In the genomic region with DNA sequence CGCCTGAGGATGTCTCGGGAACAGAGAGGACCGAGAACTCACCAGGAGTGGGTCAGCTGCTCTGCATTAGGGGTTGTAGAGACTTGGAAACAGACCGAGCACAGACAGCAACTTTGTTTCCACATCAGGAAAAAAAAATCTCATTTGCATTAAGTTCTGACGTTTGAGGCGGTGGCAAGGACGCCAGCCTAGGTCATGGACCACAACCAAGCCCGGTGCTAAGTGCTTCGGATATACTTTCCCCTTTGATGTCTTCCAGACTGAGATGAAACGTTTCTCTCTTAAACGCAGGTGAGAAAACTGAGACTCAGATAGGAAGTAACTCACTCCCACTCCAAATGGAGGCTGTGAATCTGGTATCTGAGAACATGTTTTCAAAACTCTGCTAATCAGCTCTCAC, we compare ENCODE assay signal across 14 mouse cellular contexts.
DNase-seq lines count a peak whose midpoint lies in the region; ATAC-seq and TF ChIP-seq lines count a peak whose summit lies in the region.
"Had no signal": no experiment of that assay in that cellular context is flagged by ENCODE, and none has a peak within 500 bp of the region (broad histone marks: within the 10 kb centered on the region; RNA-seq: fewer than 3 reads in every experiment).

No protein-coding gene starts in this region.

- no peaks in the 10 kb centered on the region for H3K36me3 ChIP-seq in heart, adult 2 months (ENCODE audit: control insufficient read depth, insufficient read depth, low read length)
- no peaks in the 10 kb centered on the region for H3K36me3 ChIP-seq in midbrain, embryonic 10.5 days
- no peaks in the 10 kb centered on the region for H3K36me3 ChIP-seq in midbrain, embryonic 14.5 days (ENCODE audit: control insufficient read depth, insufficient read depth, low read length)
- H3K36me3 ChIP-seq in limb, embryonic 10.5 days: no peaks in the 10 kb centered on the region
- H3K36me3 ChIP-seq: limb, embryonic 12.5 days had no signal

- no peaks in the 10 kb centered on the region for H3K9me3 ChIP-seq in midbrain, embryonic 10.5 days (replicated peaks)
- H3K9me3 ChIP-seq in midbrain, embryonic 14.5 days (ENCODE audit: control insufficient read depth, low read length): no peaks in the 10 kb centered on the region
- no peaks in the 10 kb centered on the region for H3K9me3 ChIP-seq in limb, embryonic 10.5 days (replicated peaks)
- H3K9me3 ChIP-seq: limb, embryonic 12.5 days had no signal

- H3K9ac ChIP-seq in heart, adult 2 months (ENCODE audit: low read depth, low read length): no peak overlapping the region
- no peak overlapping the region for H3K9ac ChIP-seq in midbrain, embryonic 14.5 days (replicated peaks; ENCODE audit: low read length)
- H3K9ac ChIP-seq: limb, embryonic 12.5 days had no signal

- H3K79me2 ChIP-seq in heart, adult 2 months (replicated peaks; ENCODE audit: control insufficient read depth, insufficient read depth, low read length): no peaks in the 10 kb centered on the region

- H3K27me3 ChIP-seq in heart, adult 2 months (ENCODE audit: control insufficient read depth, insufficient read depth, low read length): no peaks in the 10 kb centered on the region
- no peaks in the 10 kb centered on the region for H3K27me3 ChIP-seq in midbrain, embryonic 10.5 days (ENCODE audit: low read depth, poor library complexity, severe bottlenecking)
- H3K27me3 ChIP-seq in midbrain, embryonic 14.5 days (ENCODE audit: control insufficient read depth, insufficient read depth, low read length): no peaks in the 10 kb centered on the region
- H3K27me3 ChIP-seq in limb, embryonic 10.5 days (ENCODE audit: low read depth, poor library complexity, severe bottlenecking): 0 out of 2 replicates have a peak, but pooled peaks cover 12% of the 10 kb centered on the region

- H3K27ac ChIP-seq in heart, adult 2 months: peak overlapping the region; percentile 54
- 0 out of 2 replicates have a peak overlapping the region, but pooled peaks have one; percentile 33 for H3K27ac ChIP-seq in midbrain, embryonic 10.5 days (replicated peaks)
- H3K27ac ChIP-seq in midbrain, embryonic 14.5 days (replicated peaks; ENCODE audit: low read depth, low read length): no peak overlapping the region
- H3K27ac ChIP-seq in limb, embryonic 10.5 days: peak overlapping the region; percentile 32; the same call in 1 of the 2 replicates
- H3K27ac ChIP-seq: limb, embryonic 12.5 days; macrophage had no signal

- no peak for TF ChIP-seq EP300 in heart, adult 2 months (IDR thresholded peaks at IDR 0.05; ENCODE audit: insufficient read depth, low read depth, low read length)

- TF ChIP-seq POLR2A in heart, adult 2 months (IDR thresholded peaks at IDR 0.05; ENCODE audit: insufficient read depth, low read depth, low read length): no peak

- TF ChIP-seq CTCF in heart, adult 2 months (IDR thresholded peaks at IDR 0.05): no peak

- intact Hi-C loops in heart, adult 2 months (cut with DNase I): no loop called here

- peaks cover 13% of the 10 kb centered on the region for H3K4me1 ChIP-seq in heart, adult 2 months (ENCODE audit: control insufficient read depth, insufficient read depth, low read length)
- H3K4me1 ChIP-seq in midbrain, embryonic 10.5 days: peaks cover 8% of the 10 kb centered on the region
- H3K4me1 ChIP-seq in midbrain, embryonic 14.5 days (ENCODE audit: control insufficient read depth, insufficient read depth, low read length): no peaks in the 10 kb centered on the region
- peaks cover 45% of the 10 kb centered on the region for H3K4me1 ChIP-seq in limb, embryonic 10.5 days

- 12% methylated on average over 11 of the region's 11 CpGs for WGBS in heart, adult 2 months
- WGBS in midbrain, embryonic 10.5 days: 49% methylated on average over 11 of the region's 11 CpGs
- WGBS in midbrain, embryonic 14.5 days: 44% methylated on average over 11 of the region's 11 CpGs
- WGBS in limb, embryonic 10.5 days: 16% methylated on average over 11 of the region's 11 CpGs

- DNase-seq in heart, adult 2 months: no peak
- DNase-seq in heart, adult 9 months (ENCODE audit: low spot score in 2 of 2): no peak
- DNase-seq in midbrain, embryonic 10.5 days (ENCODE audit: low spot score): no peak
- DNase-seq in midbrain, embryonic 14.5 days: no peak
- no peak for DNase-seq in limb, embryonic 10.5 days (ENCODE audit: low spot score)
- DNase-seq in kidney, postnatal 4 days: no peak
- DNase-seq in kidney, postnatal 36 days: no peak
- DNase-seq in cerebellum, postnatal 10 days: no peak
- DNase-seq: cerebellum, postnatal 14 days; gastrocnemius, postnatal 25 days; right cerebral cortex, postnatal 25 days had no signal

- no peak overlapping the region for H3K4me2 ChIP-seq in midbrain, embryonic 14.5 days (ENCODE audit: low read length)
- H3K4me2 ChIP-seq: limb, embryonic 12.5 days had no signal

- no peak for ATAC-seq in midbrain, embryonic 14.5 days (ENCODE audit: low FRiP score, low TSS enrichment)
- ATAC-seq: forebrain, embryonic 16.5 days had no signal

- H3K4me3 ChIP-seq in heart, adult 2 months: 0 out of 2 replicates have a peak overlapping the region, but pooled peaks have one; percentile 1
- no peak overlapping the region for H3K4me3 ChIP-seq in midbrain, embryonic 10.5 days
- no peak overlapping the region for H3K4me3 ChIP-seq in midbrain, embryonic 14.5 days (replicated peaks; ENCODE audit: low read depth, low read length)
- no peak overlapping the region for H3K4me3 ChIP-seq in limb, embryonic 10.5 days
- H3K4me3 ChIP-seq: limb, embryonic 12.5 days had no signal
